Mouse (Mus musculus): ENCODE results near the gene Insl3. TPM values are rescaled to one million over a fixed set of nuclear protein-coding genes. Genes with fewer than 3 reads are reported as not detected.
A peak's percentile ranks its signal among the peaks of the same experiment; 100 is the strongest.
"Not testable (repeated sequence)": the region's sequence is repeated elsewhere in the genome, so short reads cannot be mapped to it uniquely, and the experiment has no call there.

Insl3 gene
- polyA plus RNA-seq, 1 experiment from 2014 or later: 1.3 TPM

- Histone ChIP-seq H3K27me3 (ENCODE audit: insufficient read depth, low read length) (no peaks in the 10 kb centered on the region), H3K9me3 (ENCODE audit: low read length) (no peaks in the 10 kb centered on the region), H3K4me2 (ENCODE audit: low read depth, low read length) (peak overlapping the region; percentile 68), H3K4me1 (ENCODE audit: insufficient read depth) (peaks cover 30% of the 10 kb centered on the region), H3K9ac (replicated peaks) (no peak overlapping the region), H3K4me3 (ENCODE audit: low read depth, low read length) (peak overlapping the region; percentile 5), H3K36me3 (replicated peaks; ENCODE audit: insufficient read depth, low read length) (no peaks in the 10 kb centered on the region), H3K27ac (ENCODE audit: low read depth) (no peak overlapping the region)
- 11% methylated on average over 19 of the region's 21 CpGs for WGBS (ENCODE audit: insufficient replicate concordance)
- no peak for DNase-seq
- ATAC-seq: peak; percentile 17; the same call in 1 of the 2 replicates
- TF ChIP-seq EP300 (IDR thresholded peaks at IDR 0.05; ENCODE audit: low read depth) (no peak), CTCF (IDR thresholded peaks at IDR 0.05; ENCODE audit: low read depth) (no peak)
Observed at GRCm38 (mm10) chr8:71728240-71728785, 39.3 kb downstream of the Insl3 start.

DNA sequence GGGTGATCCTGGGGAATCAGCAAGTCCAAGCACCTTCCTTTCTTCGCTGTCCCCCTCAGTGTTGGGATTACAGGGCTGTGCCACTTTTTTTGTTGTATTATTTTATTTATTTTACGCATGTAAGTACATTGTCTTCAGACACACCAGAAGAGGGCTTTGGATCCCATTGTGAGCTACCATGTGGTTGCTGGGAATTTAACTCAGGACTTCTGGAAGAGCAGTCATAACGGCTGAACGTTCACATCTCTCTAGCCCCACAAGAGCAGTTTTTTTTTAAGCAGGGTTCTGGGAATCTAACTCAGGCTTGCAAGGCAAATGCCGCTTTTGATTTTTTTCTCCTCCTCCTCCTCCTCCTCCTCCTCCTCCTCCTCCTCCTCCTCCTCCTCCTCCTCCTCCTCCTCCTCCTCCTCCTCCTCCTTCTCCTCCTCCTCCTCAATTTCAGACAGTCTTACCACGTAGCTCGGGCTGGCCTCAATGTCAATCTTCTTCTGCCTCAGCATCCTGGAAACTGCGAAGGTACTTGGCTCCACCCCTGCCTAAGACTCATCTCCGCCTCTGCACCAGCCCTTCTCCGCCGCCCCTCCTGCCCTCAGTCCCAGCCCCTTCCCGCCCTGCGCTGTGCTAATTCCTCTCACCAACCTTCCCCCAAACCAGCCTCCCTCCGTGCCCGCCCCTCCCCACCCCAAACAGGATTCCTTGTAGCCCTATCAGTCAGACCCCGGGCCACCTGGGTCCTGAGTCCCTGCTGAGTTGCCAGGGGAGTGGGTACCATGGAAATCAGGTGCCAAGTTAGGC, 40.0 kb downstream of the Insl3 start:
- no peak for ATAC-seq
- peak overlapping the region; percentile 68 for H3K4me2 ChIP-seq (ENCODE audit: low read depth, low read length)
- H3K4me3 ChIP-seq (ENCODE audit: low read depth, low read length): peak overlapping the region; percentile 5
- no peak overlapping the region for H3K9ac ChIP-seq (replicated peaks)
- H3K27ac ChIP-seq (ENCODE audit: low read depth): no peak overlapping the region
- DNase-seq: no peak
- WGBS (ENCODE audit: insufficient replicate concordance): 4% methylated on average over 16 of the region's 16 CpGs
- peaks cover 27% of the 10 kb centered on the region for H3K4me1 ChIP-seq (ENCODE audit: insufficient read depth)
- TF ChIP-seq CTCF (IDR thresholded peaks at IDR 0.05; ENCODE audit: low read depth): no peak
- TF ChIP-seq EP300 (IDR thresholded peaks at IDR 0.05; ENCODE audit: low read depth): no peak
- H3K27me3 ChIP-seq (ENCODE audit: insufficient read depth, low read length): no peaks in the 10 kb centered on the region
- H3K36me3 ChIP-seq (replicated peaks; ENCODE audit: insufficient read depth, low read length): no peaks in the 10 kb centered on the region
- H3K9me3 ChIP-seq (ENCODE audit: low read length): no peaks in the 10 kb centered on the region

DNA sequence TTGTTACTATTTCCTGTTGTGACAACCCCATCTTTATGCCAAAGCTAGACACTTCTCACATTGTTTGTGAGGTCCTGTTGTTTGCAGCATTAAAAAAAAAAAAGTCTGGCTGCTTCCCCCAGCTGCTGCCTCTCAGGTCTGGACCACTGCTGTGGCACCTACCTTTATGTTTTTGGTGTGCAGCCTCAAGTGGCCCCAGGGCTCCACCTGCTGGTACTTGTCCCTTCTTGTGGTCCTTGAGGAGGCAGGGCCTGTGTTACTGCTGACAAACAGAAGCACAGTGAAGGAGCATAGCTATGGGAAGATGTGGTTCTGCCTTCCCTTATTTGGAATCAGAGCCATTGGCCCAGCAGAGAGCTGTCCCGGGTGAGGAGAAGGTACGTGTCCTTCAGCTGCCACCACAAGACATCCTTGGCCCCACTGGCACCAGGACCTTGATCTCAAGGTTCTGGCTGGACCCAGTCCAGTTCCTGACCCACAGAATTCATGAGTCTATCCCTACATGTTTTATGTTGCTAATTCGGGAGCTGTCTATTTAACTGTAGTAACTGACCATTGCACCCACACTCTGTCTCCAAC, 42.7 kb downstream of the Insl3 start:
- H3K4me3 ChIP-seq (ENCODE audit: low read depth, low read length): no peak overlapping the region
- WGBS (ENCODE audit: insufficient replicate concordance): 32% methylated on average over 3 of the region's 3 CpGs
- ATAC-seq (no peak), DNase-seq (peak; percentile 65)
- peak; percentile 82 for TF ChIP-seq CTCF (IDR thresholded peaks at IDR 0.05; ENCODE audit: low read depth)
- TF ChIP-seq EP300 (IDR thresholded peaks at IDR 0.05; ENCODE audit: low read depth): no peak
- H3K4me1 ChIP-seq (ENCODE audit: insufficient read depth): peaks cover 9% of the 10 kb centered on the region
- no peaks in the 10 kb centered on the region for H3K27me3 ChIP-seq (ENCODE audit: insufficient read depth, low read length)
- no peak overlapping the region for H3K4me2 ChIP-seq (ENCODE audit: low read depth, low read length)
- no peak overlapping the region for H3K27ac ChIP-seq (ENCODE audit: low read depth)
- H3K9ac ChIP-seq (replicated peaks): no peak overlapping the region
- no peaks in the 10 kb centered on the region for H3K36me3 ChIP-seq (replicated peaks; ENCODE audit: insufficient read depth, low read length)
- no peaks in the 10 kb centered on the region for H3K9me3 ChIP-seq (ENCODE audit: low read length)

GRCm38 (mm10) chr8:71738316-71738715, 49.3 kb downstream of the Insl3 start:
- not testable (repeated sequence) for ATAC-seq; H3K4me3 ChIP-seq (ENCODE audit: low read depth, low read length); H3K9ac ChIP-seq (replicated peaks); H3K4me2 ChIP-seq (ENCODE audit: low read depth, low read length); H3K9me3 ChIP-seq (ENCODE audit: low read length); H3K27me3 ChIP-seq (ENCODE audit: insufficient read depth, low read length); H3K36me3 ChIP-seq (replicated peaks; ENCODE audit: insufficient read depth, low read length); DNase-seq; H3K4me1 ChIP-seq (ENCODE audit: insufficient read depth); H3K27ac ChIP-seq (ENCODE audit: low read depth)
- peak; percentile 17; the same call in 1 of the 2 replicates for TF ChIP-seq CTCF (IDR thresholded peaks at IDR 0.05; ENCODE audit: low read depth)

Other genes starting within 250 kb of the Insl3 start
- gene Abhd8, start 225.6 kb upstream of the Insl3 start, polyA plus RNA-seq (2015; fragmentation: Nextera tagmentation; extraction: Ambion mirVana): 4.5 and 5.0 TPM in 2 replicates
- 119 and 120 TPM in 2 replicates for gene Mrpl34, start 224.3 kb upstream of the Insl3 start, polyA plus RNA-seq (2015; fragmentation: Nextera tagmentation; extraction: Ambion mirVana)
- 30.3 and 31.0 TPM in 2 replicates for gene Dda1, start 220.0 kb upstream of the Insl3 start, polyA plus RNA-seq (2015; fragmentation: Nextera tagmentation; extraction: Ambion mirVana)
- 0.14 and 0.27 TPM in 2 replicates for gene Ano8, start 203.3 kb upstream of the Insl3 start, polyA plus RNA-seq (2015; fragmentation: Nextera tagmentation; extraction: Ambion mirVana)
- 4.5 and 4.9 TPM in 2 replicates for gene Gtpbp3, start 201.1 kb upstream of the Insl3 start, polyA plus RNA-seq (2015; fragmentation: Nextera tagmentation; extraction: Ambion mirVana)
- 29.1 and 31.1 TPM in 2 replicates for gene Plvap, start 177.5 kb upstream of the Insl3 start, polyA plus RNA-seq (2015; fragmentation: Nextera tagmentation; extraction: Ambion mirVana)
- 0.20 TPM in 1 of 2 replicates, not detected in the other for gene Ccdc194, start 163.5 kb upstream of the Insl3 start, polyA plus RNA-seq (2015; fragmentation: Nextera tagmentation; extraction: Ambion mirVana)
- gene Bst2, start 151.8 kb upstream of the Insl3 start, polyA plus RNA-seq (2015; fragmentation: Nextera tagmentation; extraction: Ambion mirVana): 57.0 and 62.1 TPM in 2 replicates
- 61.7 and 62.5 TPM in 2 replicates for gene Mvb12a, start 146.3 kb upstream of the Insl3 start, polyA plus RNA-seq (2015; fragmentation: Nextera tagmentation; extraction: Ambion mirVana)
- 0.62 and 0.66 TPM in 2 replicates for gene Tmem221, start 130.3 kb upstream of the Insl3 start, polyA plus RNA-seq (2015; fragmentation: Nextera tagmentation; extraction: Ambion mirVana)
- 0.08 TPM in 1 of 2 replicates, not detected in the other for gene Nxnl1, start 122.6 kb upstream of the Insl3 start, polyA plus RNA-seq (2015; fragmentation: Nextera tagmentation; extraction: Ambion mirVana)
- gene Slc27a1, start 120.3 kb upstream of the Insl3 start, polyA plus RNA-seq (2015; fragmentation: Nextera tagmentation; extraction: Ambion mirVana): 6.0 and 6.8 TPM in 2 replicates
- gene Pgls, start 97.0 kb upstream of the Insl3 start, polyA plus RNA-seq (2015; fragmentation: Nextera tagmentation; extraction: Ambion mirVana): 153 and 158 TPM in 2 replicates
- gene Fam129c, start 91.6 kb upstream of the Insl3 start, polyA plus RNA-seq (2015; fragmentation: Nextera tagmentation; extraction: Ambion mirVana): 9.2 and 11.2 TPM in 2 replicates
- gene Colgalt1, start 78.2 kb upstream of the Insl3 start, polyA plus RNA-seq (2015; fragmentation: Nextera tagmentation; extraction: Ambion mirVana): 25.0 and 25.7 TPM in 2 replicates
- gene Unc13a, start 17.5 kb upstream of the Insl3 start, polyA plus RNA-seq (2015; fragmentation: Nextera tagmentation; extraction: Ambion mirVana): 0.25 and 0.36 TPM in 2 replicates
- gene Jak3, start 12.9 kb upstream of the Insl3 start, polyA plus RNA-seq (2015; fragmentation: Nextera tagmentation; extraction: Ambion mirVana): 4.3 and 4.6 TPM in 2 replicates
- 3.0 TPM in 2 replicates for gene B3gnt3, start 12.6 kb downstream of the Insl3 start, polyA plus RNA-seq (2015; fragmentation: Nextera tagmentation; extraction: Ambion mirVana)
- 15.3 and 16.7 TPM in 2 replicates for gene Fcho1, start 36.5 kb downstream of the Insl3 start, polyA plus RNA-seq (2015; fragmentation: Nextera tagmentation; extraction: Ambion mirVana)
- 1.8 and 1.9 TPM in 2 replicates for gene Zfp709, start 192.8 kb downstream of the Insl3 start, polyA plus RNA-seq (2015; fragmentation: Nextera tagmentation; extraction: Ambion mirVana)
- 0.54 and 0.61 TPM in 2 replicates for gene Zfp882, start 219.4 kb downstream of the Insl3 start, polyA plus RNA-seq (2015; fragmentation: Nextera tagmentation; extraction: Ambion mirVana)
- gene Zfp617, start 219.4 kb downstream of the Insl3 start, polyA plus RNA-seq (2015; fragmentation: Nextera tagmentation; extraction: Ambion mirVana): 4.1 and 5.2 TPM in 2 replicates